Mouse (Mus musculus) gastrocnemius, postnatal 25 days (tissue): ENCODE results near the gene Slco3a1. TPM values are rescaled to one million over a fixed set of nuclear protein-coding genes. Genes with fewer than 3 reads are reported as not detected.

Experiments
- DNase-seq: peaks from one replicate; pipeline ENCODE4 v3.0.0; 2022
- total RNA-seq, 2 experiments: library from RNA; stranded (reverse); gene quantifications; 1 replicate in 1 of 2; 2 replicates in 1 of 2; pipeline ENCODE4 v1.2.3; 2021

The Slco3a1 gene
- total RNA-seq, 2 experiments from 2014 or later, result 38.7 to 63.2 TPM

- peak; percentile 46 for DNase-seq
Measured at GRCm38 (mm10) chr7:74528182-74528581, 26.4 kb downstream of the Slco3a1 start.

- no peak for DNase-seq
Measured at GRCm38 (mm10) chr7:74527689-74528088, 26.9 kb downstream of the Slco3a1 start.

- no peak for DNase-seq
Measured at GRCm38 (mm10) chr7:74526030-74526429, 28.6 kb downstream of the Slco3a1 start.

GRCm38 (mm10) chr7:74525586-74525985 lies 29.0 kb downstream of the Slco3a1 start:
- DNase-seq, result no peak

GRCm38 (mm10) chr7:74524188-74524971 lies 30.2 kb downstream of the Slco3a1 start:
- DNase-seq, result peak; percentile 27

- no peak for DNase-seq
Measured at GRCm38 (mm10) chr7:74523086-74523485, 31.5 kb downstream of the Slco3a1 start.

GRCm38 (mm10) chr7:74522260-74522659 lies 32.3 kb downstream of the Slco3a1 start:
- DNase-seq, result no peak

GRCm38 (mm10) chr7:74519386-74519785 lies 35.2 kb downstream of the Slco3a1 start:
- no peak for DNase-seq

- DNase-seq, result no peak
Measured at GRCm38 (mm10) chr7:74518776-74519175, 35.8 kb downstream of the Slco3a1 start.

- DNase-seq, result no peak
Measured at GRCm38 (mm10) chr7:74518255-74518654, 36.3 kb downstream of the Slco3a1 start.

- DNase-seq, result no peak
Measured at GRCm38 (mm10) chr7:74510676-74511075, 43.9 kb downstream of the Slco3a1 start.

- no peak for DNase-seq
Measured at GRCm38 (mm10) chr7:74508205-74508604, 46.4 kb downstream of the Slco3a1 start.

GRCm38 (mm10) chr7:74506856-74507255 lies 47.7 kb downstream of the Slco3a1 start:
- no peak for DNase-seq

- DNase-seq, result no peak
Measured at GRCm38 (mm10) chr7:74505635-74506034, 48.9 kb downstream of the Slco3a1 start.

GRCm38 (mm10) chr7:74501187-74501586 lies 53.4 kb downstream of the Slco3a1 start:
- DNase-seq, result no peak

GRCm38 (mm10) chr7:74499470-74499869 lies 55.1 kb downstream of the Slco3a1 start:
- no peak for DNase-seq

- no peak for DNase-seq
Measured at GRCm38 (mm10) chr7:74498266-74498980, 56.2 kb downstream of the Slco3a1 start.

GRCm38 (mm10) chr7:74497203-74497602 lies 57.4 kb downstream of the Slco3a1 start:
- no peak for DNase-seq

- no peak for DNase-seq
Measured at GRCm38 (mm10) chr7:74495451-74495850, 59.1 kb downstream of the Slco3a1 start.

GRCm38 (mm10) chr7:74493775-74494174 lies 60.8 kb downstream of the Slco3a1 start:
- DNase-seq, result no peak

- DNase-seq, result no peak
Measured at GRCm38 (mm10) chr7:74491683-74492355, 62.8 kb downstream of the Slco3a1 start.

- DNase-seq, result no peak
Measured at GRCm38 (mm10) chr7:74488141-74488540, 66.4 kb downstream of the Slco3a1 start.

- no peak for DNase-seq
Measured at GRCm38 (mm10) chr7:74487727-74488126, 66.9 kb downstream of the Slco3a1 start.
